Mouse (Mus musculus): ENCODE data around the gene A630076J17Rik. TPM values are rescaled to one million over a fixed set of nuclear protein-coding genes. Genes with fewer than 3 reads are reported as not detected.

A630076J17Rik gene
- polyA plus RNA-seq, 1 experiment from 2014 or later = not detected

GRCm38 (mm10) chr3:107233945-107234344 lies 3.5 kb downstream of the A630076J17Rik start:
- Histone ChIP-seq H3K9ac (no peak overlapping the region), H3K27ac (no peak overlapping the region), H3K9me3 (no peaks in the 10 kb centered on the region), H3K4me1 (peaks cover 7% of the 10 kb centered on the region; the same call in 1 of the 2 replicates), H3K36me3 (no peaks in the 10 kb centered on the region), H3K27me3 (peaks cover 7% of the 10 kb centered on the region), H3K4me2 (no peak overlapping the region), H3K4me3 (no peak overlapping the region)
- no peak for ATAC-seq (ENCODE audit: insufficient number of reproducible peaks, low FRiP score, low TSS enrichment, low read depth)
- 34% methylated on average over 2 of the region's 2 CpGs for WGBS

GRCm38 (mm10) chr3:107238051-107238450 lies 7.6 kb downstream of the A630076J17Rik start:
- Histone ChIP-seq H3K36me3 (no peaks in the 10 kb centered on the region), H3K9ac (no peak overlapping the region), H3K27ac (no peak overlapping the region), H3K9me3 (no peaks in the 10 kb centered on the region), H3K4me3 (no peak overlapping the region), H3K4me1 (peaks cover 5% of the 10 kb centered on the region; the same call in 1 of the 2 replicates), H3K4me2 (no peak overlapping the region), H3K27me3 (peaks cover 1% of the 10 kb centered on the region)
- ATAC-seq (ENCODE audit: insufficient number of reproducible peaks, low FRiP score, low TSS enrichment, low read depth) = no peak
- WGBS = 52% methylated on average over 2 of the region's 2 CpGs

- Histone ChIP-seq H3K9ac (no peak overlapping the region), H3K4me2 (no peak overlapping the region), H3K27ac (no peak overlapping the region), H3K4me1 (peaks cover 5% of the 10 kb centered on the region; the same call in 1 of the 2 replicates), H3K27me3 (no peaks in the 10 kb centered on the region; the same call in 1 of the 2 replicates), H3K4me3 (no peak overlapping the region), H3K9me3 (no peaks in the 10 kb centered on the region), H3K36me3 (no peaks in the 10 kb centered on the region)
- 76% methylated on average over 8 of the region's 8 CpGs for WGBS
- no peak for ATAC-seq (ENCODE audit: insufficient number of reproducible peaks, low FRiP score, low TSS enrichment, low read depth)
Observed at GRCm38 (mm10) chr3:107238471-107238980, 8.1 kb downstream of the A630076J17Rik start.

GRCm38 (mm10) chr3:107239607-107240006 lies 9.2 kb downstream of the A630076J17Rik start, which contains the start of gene Prok1:
TSS of gene Prok1 (minus strand) at chr3:107239707.
- no peak within 1 kb of the TSS for H3K4me3 ChIP-seq
- no peak within 1 kb of the TSS for H3K4me2 ChIP-seq
- H3K36me3 ChIP-seq = no peaks in the 10 kb centered on the region
- WGBS = 92% methylated on average over 9 of the region's 9 CpGs
- no peaks in the 10 kb centered on the region for H3K9me3 ChIP-seq
- no peak for ATAC-seq (ENCODE audit: insufficient number of reproducible peaks, low FRiP score, low TSS enrichment, low read depth)
- no peaks in the 10 kb centered on the region; the same call in 1 of the 2 replicates for H3K27me3 ChIP-seq
- H3K4me1 ChIP-seq = peaks cover 5% of the 10 kb centered on the region; the same call in 1 of the 2 replicates
- no peak within 1 kb of the TSS for H3K9ac ChIP-seq
- no peak within 1 kb of the TSS for H3K27ac ChIP-seq

GRCm38 (mm10) chr3:107241389-107242094 lies 11.1 kb downstream of the A630076J17Rik start:
- Histone ChIP-seq H3K27me3 (no peaks in the 10 kb centered on the region), H3K4me3 (no peak overlapping the region), H3K4me1 (peaks cover 5% of the 10 kb centered on the region; the same call in 1 of the 2 replicates), H3K9ac (no peak overlapping the region), H3K27ac (no peak overlapping the region), H3K4me2 (no peak overlapping the region), H3K9me3 (no peaks in the 10 kb centered on the region), H3K36me3 (no peaks in the 10 kb centered on the region)
- 48% methylated on average over 14 of the region's 14 CpGs for WGBS
- no peak for ATAC-seq (ENCODE audit: insufficient number of reproducible peaks, low FRiP score, low TSS enrichment, low read depth)

GRCm38 (mm10) chr3:107246876-107247275 lies 16.5 kb downstream of the A630076J17Rik start:
- H3K36me3 ChIP-seq = no peaks in the 10 kb centered on the region
- no peak overlapping the region for H3K4me2 ChIP-seq
- 74% methylated on average over 6 of the region's 6 CpGs for WGBS

GRCm38 (mm10) chr3:107249042-107249441 lies 18.6 kb downstream of the A630076J17Rik start:
- no peak overlapping the region for H3K9ac ChIP-seq
- no peaks in the 10 kb centered on the region for H3K9me3 ChIP-seq
- no peaks in the 10 kb centered on the region for H3K27me3 ChIP-seq
- H3K4me1 ChIP-seq = no peaks in the 10 kb centered on the region
- H3K27ac ChIP-seq = no peak overlapping the region
- 63% methylated on average over 3 of the region's 3 CpGs for WGBS
- no peak for ATAC-seq (ENCODE audit: insufficient number of reproducible peaks, low FRiP score, low TSS enrichment, low read depth)
- no peaks in the 10 kb centered on the region for H3K36me3 ChIP-seq
- no peak overlapping the region for H3K4me3 ChIP-seq
- H3K4me2 ChIP-seq = no peak overlapping the region

More at GRCm38 (mm10) chr3:107246876-107247275, 16.5 kb downstream of the A630076J17Rik start:
- no peak for ATAC-seq (ENCODE audit: insufficient number of reproducible peaks, low FRiP score, low TSS enrichment, low read depth)
- H3K4me1 ChIP-seq = no peaks in the 10 kb centered on the region
- H3K27ac ChIP-seq = no peak overlapping the region
- H3K4me3 ChIP-seq = no peak overlapping the region
- no peaks in the 10 kb centered on the region for H3K27me3 ChIP-seq
- H3K9ac ChIP-seq = no peak overlapping the region
- H3K9me3 ChIP-seq = no peaks in the 10 kb centered on the region

GRCm38 (mm10) chr3:107250320-107250719 lies 19.9 kb downstream of the A630076J17Rik start:
- no peak overlapping the region for H3K27ac ChIP-seq
- H3K9ac ChIP-seq = no peak overlapping the region
- 24% methylated on average over 2 of the region's 2 CpGs for WGBS
- H3K4me1 ChIP-seq = no peaks in the 10 kb centered on the region
- H3K36me3 ChIP-seq = no peaks in the 10 kb centered on the region
- no peak overlapping the region for H3K4me2 ChIP-seq
- H3K27me3 ChIP-seq = no peaks in the 10 kb centered on the region
- H3K9me3 ChIP-seq = no peaks in the 10 kb centered on the region
- no peak overlapping the region for H3K4me3 ChIP-seq
- no peak for ATAC-seq (ENCODE audit: insufficient number of reproducible peaks, low FRiP score, low TSS enrichment, low read depth)

- H3K27ac ChIP-seq = no peak overlapping the region
- no peak for ATAC-seq (ENCODE audit: insufficient number of reproducible peaks, low FRiP score, low TSS enrichment, low read depth)
- WGBS = 73% methylated on average over 4 of the region's 4 CpGs
Observed at GRCm38 (mm10) chr3:107252035-107252434, 21.6 kb downstream of the A630076J17Rik start.

GRCm38 (mm10) chr3:107253925-107254324 lies 23.5 kb downstream of the A630076J17Rik start:
- Histone ChIP-seq H3K36me3 (no peaks in the 10 kb centered on the region), H3K4me2 (no peak overlapping the region), H3K27me3 (no peaks in the 10 kb centered on the region), H3K9me3 (no peaks in the 10 kb centered on the region), H3K4me1 (no peaks in the 10 kb centered on the region), H3K9ac (no peak overlapping the region), H3K4me3 (no peak overlapping the region), H3K27ac (no peak overlapping the region)
- 72% methylated on average over 5 of the region's 5 CpGs for WGBS
- no peak for ATAC-seq (ENCODE audit: insufficient number of reproducible peaks, low FRiP score, low TSS enrichment, low read depth)

More at GRCm38 (mm10) chr3:107252035-107252434, 21.6 kb downstream of the A630076J17Rik start:
- Histone ChIP-seq H3K9me3 (no peaks in the 10 kb centered on the region), H3K9ac (no peak overlapping the region), H3K36me3 (no peaks in the 10 kb centered on the region), H3K27me3 (no peaks in the 10 kb centered on the region), H3K4me1 (no peaks in the 10 kb centered on the region), H3K4me3 (no peak overlapping the region), H3K4me2 (no peak overlapping the region)

GRCm38 (mm10) chr3:107255992-107256391 lies 25.6 kb downstream of the A630076J17Rik start:
- H3K9me3 ChIP-seq = no peaks in the 10 kb centered on the region
- WGBS = 82% methylated on average over 3 of the region's 3 CpGs
- no peak overlapping the region for H3K9ac ChIP-seq
- no peak overlapping the region for H3K4me2 ChIP-seq
- peaks cover 5% of the 10 kb centered on the region for H3K4me1 ChIP-seq
- no peak overlapping the region for H3K27ac ChIP-seq
- H3K4me3 ChIP-seq = no peak overlapping the region
- H3K27me3 ChIP-seq = no peaks in the 10 kb centered on the region
- no peaks in the 10 kb centered on the region for H3K36me3 ChIP-seq
- ATAC-seq (ENCODE audit: insufficient number of reproducible peaks, low FRiP score, low TSS enrichment, low read depth) = no peak

- Histone ChIP-seq H3K27me3 (no peaks in the 10 kb centered on the region), H3K9ac (no peak overlapping the region), H3K36me3 (no peaks in the 10 kb centered on the region), H3K4me3 (no peak overlapping the region), H3K4me2 (no peak overlapping the region), H3K27ac (no peak overlapping the region), H3K4me1 (peaks cover 10% of the 10 kb centered on the region), H3K9me3 (no peaks in the 10 kb centered on the region)
- ATAC-seq (ENCODE audit: insufficient number of reproducible peaks, low FRiP score, low TSS enrichment, low read depth) = no peak
- 47% methylated on average over 7 of the region's 7 CpGs for WGBS
Observed at GRCm38 (mm10) chr3:107256724-107257123, 26.3 kb downstream of the A630076J17Rik start.

Measured in limb, embryonic 15.5 days (tissue).